Mouse (Mus musculus) lung, postnatal 0 days (tissue): ENCODE data around the gene Npas1.

ENCODE experiments used
- CTCF ChIP-seq: IDR thresholded peaks from 2 replicates; pipeline ENCODE4 v1.5.1; 2016; ENCODE audit warnings: antibody characterized with exemption, mild to moderate bottlenecking
- EP300 ChIP-seq: IDR thresholded peaks from 2 replicates; pipeline ENCODE4 v1.6.1; 2016; ENCODE audit warnings: antibody characterized with exemption, mild to moderate bottlenecking, control low read depth

- no peak for TF ChIP-seq CTCF
- no peak for TF ChIP-seq EP300
Observed at GRCm38 (mm10) chr7:16475321-16475720, 2.2 kb downstream of the Npas1 start.
